Mouse (Mus musculus) bone marrow macrophage, adult 2 months (primary cell): ENCODE data around the gene Sprr2k. TPM values are rescaled to one million over a fixed set of nuclear protein-coding genes. Genes with fewer than 3 reads are reported as not detected.
"Not testable (repeated sequence)": the region's sequence is repeated elsewhere in the genome, so short reads cannot be mapped to it uniquely, and the experiment has no call there.

Experiments
- H3K27ac ChIP-seq: 2 replicates; pipeline ENCODE4 v1.5.1; 2012; ENCODE audit warnings: low read depth, low read length; ENCODE audit not compliant: insufficient read depth
- H3K4me1 ChIP-seq: 2 replicates; pipeline ENCODE4 v1.6.1; 2012; ENCODE audit warnings: low read length; ENCODE audit not compliant: control insufficient read depth, insufficient read depth
- H3K4me3 ChIP-seq: 2 replicates; pipeline ENCODE4 v1.5.1; 2012; ENCODE audit warnings: mild to moderate bottlenecking, low read length, moderate library complexity; ENCODE audit not compliant: insufficient read depth
- CTCF ChIP-seq: IDR thresholded peaks from 2 replicates; pipeline ENCODE4 v1.5.1; 2012; ENCODE audit warnings: low read depth, mild to moderate bottlenecking, low read length, moderate library complexity
- POLR2A ChIP-seq: IDR thresholded peaks from 2 replicates; pipeline ENCODE4 v1.6.1; 2012; ENCODE audit warnings: mild to moderate bottlenecking, low read depth, low read length, borderline replicate concordance
- polyA plus RNA-seq: library from polyadenylated mRNA; stranded (reverse); fragments of >200 nt; gene quantifications from 2 replicates; pipeline ENCODE4 v1.2.4, GENCODE M21; 2012; ENCODE audit not compliant: missing spikeins, insufficient read depth, insufficient read length

The Sprr2k gene
- polyA plus RNA-seq, 1 experiment: not detected

DNA sequence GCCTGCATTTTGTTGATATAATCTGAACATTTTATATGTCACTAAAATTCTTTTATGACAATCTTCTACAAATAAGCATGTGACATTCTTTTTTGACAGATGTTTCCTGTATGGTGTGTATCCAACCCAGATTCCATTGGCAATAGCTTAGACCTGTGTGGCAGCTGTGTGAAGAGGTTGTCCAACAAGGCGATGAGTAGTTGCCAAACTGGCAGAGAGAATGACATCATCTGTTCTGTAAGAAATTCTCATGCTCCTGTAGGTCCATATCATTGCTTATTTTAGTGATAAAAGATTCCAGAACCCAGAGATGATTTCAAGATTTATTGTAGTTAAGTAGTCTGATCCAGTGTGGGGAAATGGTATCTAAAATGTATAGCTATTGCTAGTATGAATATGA lies 34.2 kb downstream of the Sprr2k start:
- H3K4me3 ChIP-seq: no peak overlapping the region
- no peak overlapping the region for H3K27ac ChIP-seq
- H3K4me1 ChIP-seq: no peaks in the 10 kb centered on the region
- TF ChIP-seq POLR2A (no peak), CTCF (no peak)

- no peak overlapping the region for H3K4me3 ChIP-seq
- H3K4me1 ChIP-seq: no peaks in the 10 kb centered on the region
- TF ChIP-seq CTCF: no peak
- no peak for TF ChIP-seq POLR2A
- no peak overlapping the region for H3K27ac ChIP-seq
These were observed 35.0 kb downstream of the Sprr2k start for GRCm38 (mm10) chr3:92467424-92467823.

DNA sequence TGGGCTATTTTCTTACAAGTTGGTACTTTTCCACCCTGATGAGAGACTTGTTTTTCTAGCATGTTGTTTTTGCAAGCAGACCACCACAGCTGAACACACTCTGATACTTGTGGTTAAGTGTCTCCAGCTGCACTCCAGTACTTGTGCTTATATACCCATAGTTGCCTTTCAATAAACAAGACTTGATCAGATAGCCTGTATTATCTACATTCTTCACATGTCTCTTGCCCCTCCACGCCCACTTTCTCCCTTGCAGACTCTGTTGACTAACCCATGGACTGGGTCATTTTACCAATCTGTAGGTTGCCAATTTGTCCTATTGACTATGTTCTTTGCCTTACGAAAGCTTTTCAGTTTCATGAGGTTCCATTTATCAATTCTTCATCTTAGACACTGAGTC lies 37.7 kb downstream of the Sprr2k start:
- H3K4me3 ChIP-seq: no peak overlapping the region
- no peak for TF ChIP-seq POLR2A
- no peak for TF ChIP-seq CTCF
- H3K4me1 ChIP-seq: no peaks in the 10 kb centered on the region
- no peak overlapping the region for H3K27ac ChIP-seq

DNA sequence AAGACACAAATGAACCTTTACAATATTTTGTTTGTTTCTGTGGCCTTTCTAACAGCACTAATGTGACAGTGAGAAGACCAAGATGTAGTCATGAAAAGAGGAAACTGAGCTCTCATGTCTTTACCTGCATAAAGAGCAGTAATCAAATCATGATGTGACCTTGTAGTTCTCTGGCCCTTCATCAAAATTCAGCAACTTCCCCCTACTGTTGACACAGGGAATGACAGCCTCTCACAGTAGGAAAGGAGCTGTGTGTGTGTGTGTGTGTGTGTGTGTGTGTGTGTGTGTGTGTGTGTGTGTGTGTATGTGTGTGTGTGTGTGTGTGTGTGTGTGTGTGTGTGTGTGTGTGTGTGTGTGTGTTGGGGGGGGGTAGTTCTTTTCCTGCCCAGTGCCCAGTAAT lies 48.9 kb downstream of the Sprr2k start:
- not testable (repeated sequence) for H3K27ac ChIP-seq, H3K4me3 ChIP-seq, H3K4me1 ChIP-seq

Other genes starting within 250 kb of the Sprr2k start
- not detected in 2 replicates for gene Sprr2a1, start 216.8 kb upstream of the Sprr2k start, polyA plus RNA-seq
- not detected in 2 replicates for gene Sprr2a2, start 216.7 kb upstream of the Sprr2k start, polyA plus RNA-seq
- not detected in 2 replicates for gene Sprr2a3, start 147.2 kb upstream of the Sprr2k start, polyA plus RNA-seq
- gene Sprr2b, start 116.0 kb upstream of the Sprr2k start, polyA plus RNA-seq: not detected in 2 replicates
- gene Sprr2d, start 93.4 kb upstream of the Sprr2k start, polyA plus RNA-seq: not detected in 2 replicates
- gene Sprr2e, start 80.4 kb upstream of the Sprr2k start, polyA plus RNA-seq: not detected in 2 replicates
- gene Sprr2f, start 67.4 kb upstream of the Sprr2k start, polyA plus RNA-seq: not detected in 2 replicates
- gene Sprr2h, start 46.9 kb upstream of the Sprr2k start, polyA plus RNA-seq: not detected in 2 replicates
- not detected in 2 replicates for gene Sprr2i, start 24.6 kb upstream of the Sprr2k start, polyA plus RNA-seq
- gene Sprr2j-ps, start 14.5 kb upstream of the Sprr2k start, polyA plus RNA-seq: not detected in 2 replicates
- 4.2 and 17.1 TPM in 2 replicates for gene Gm9774, start 3.2 kb upstream of the Sprr2k start, polyA plus RNA-seq
- not detected in 2 replicates for gene Sprr1b, start 6.2 kb downstream of the Sprr2k start, polyA plus RNA-seq
- gene Sprr3, start 26.1 kb downstream of the Sprr2k start, polyA plus RNA-seq: not detected in 2 replicates
- not detected in 2 replicates for gene Sprr1a, start 53.3 kb downstream of the Sprr2k start, polyA plus RNA-seq
- not detected in 2 replicates for gene Sprr4, start 67.9 kb downstream of the Sprr2k start, polyA plus RNA-seq
- gene 2310046K23Rik, start 101.9 kb downstream of the Sprr2k start, polyA plus RNA-seq: not detected in 2 replicates
- gene Ivl, start 141.2 kb downstream of the Sprr2k start, polyA plus RNA-seq: not detected in 2 replicates
- not detected in 2 replicates for gene Smcp, start 156.4 kb downstream of the Sprr2k start, polyA plus RNA-seq
- gene 2210017I01Rik, start 174.9 kb downstream of the Sprr2k start, polyA plus RNA-seq: not detected in 2 replicates
- gene Lce6a, start 189.1 kb downstream of the Sprr2k start, polyA plus RNA-seq: not detected in 2 replicates
- gene Lce1a1, start 215.7 kb downstream of the Sprr2k start, polyA plus RNA-seq: not detected in 2 replicates
- not detected in 2 replicates for gene Lce1b, start 224.3 kb downstream of the Sprr2k start, polyA plus RNA-seq
- gene Lce1a2, start 237.7 kb downstream of the Sprr2k start, polyA plus RNA-seq: not detected in 2 replicates
- gene Lce1c, start 246.7 kb downstream of the Sprr2k start, polyA plus RNA-seq: not detected in 2 replicates